Mouse (Mus musculus) lung, embryonic 14.5 days (tissue): ENCODE data around the gene Gm44503. TPM values are rescaled to one million over a fixed set of nuclear protein-coding genes. Genes with fewer than 3 reads are reported as not detected.

Experiments used
- ATAC-seq: fragments of 200-750 bp; cut with Nextera tagmentation; 2 replicates; pipeline ENCODE4 v1.8.0; 2017; ENCODE audit warnings: mild to moderate bottlenecking, moderate TSS enrichment, moderate library complexity; ENCODE audit not compliant: insufficient read depth
- DNase-seq: peaks from one replicate; pipeline ENCODE4 v3.0.0-alpha.2; 2015
- H3K27ac ChIP-seq: fragments of 300-500 bp; sonication (generic); 2 replicates; pipeline ENCODE4 v1.5.1; 2014; ENCODE audit warnings: low read depth, mild to moderate bottlenecking, moderate library complexity
- H3K27me3 ChIP-seq: fragments of 300-500 bp; sonication (generic); 2 replicates; pipeline ENCODE4 v1.6.1; 2014; ENCODE audit warnings: low read length, control low read depth; ENCODE audit not compliant: insufficient read depth
- H3K36me3 ChIP-seq: fragments of 300-500 bp; sonication (generic); 2 replicates; pipeline ENCODE4 v1.6.1; 2014; ENCODE audit warnings: control low read depth; ENCODE audit not compliant: insufficient read depth
- H3K4me1 ChIP-seq: fragments of 300-500 bp; sonication (generic); 2 replicates; pipeline ENCODE4 v1.6.1; 2014; ENCODE audit warnings: antibody characterized with exemption, control low read depth; ENCODE audit not compliant: insufficient read depth
- H3K4me2 ChIP-seq: fragments of 300-500 bp; sonication (generic); 2 replicates; pipeline ENCODE4 v1.6.1; 2014; ENCODE audit warnings: mild to moderate bottlenecking
- H3K4me3 ChIP-seq: fragments of 300-500 bp; sonication (generic); 2 replicates; pipeline ENCODE4 v1.5.1; 2014; ENCODE audit warnings: low read depth, low read length
- H3K9ac ChIP-seq: fragments of 300-500 bp; sonication (generic); 2 replicates; pipeline ENCODE4 v1.6.1; 2014
- H3K9me3 ChIP-seq: fragments of 300-500 bp; sonication (generic); 2 replicates; pipeline ENCODE4 v1.6.1; 2016; ENCODE audit warnings: low read depth, low read length, control low read depth
- CTCF ChIP-seq: IDR thresholded peaks from 2 replicates; pipeline ENCODE4 v1.5.1; 2016; ENCODE audit warnings: antibody characterized with exemption, low read depth
- WGBS: fragments of 180-500 bp; shearing (Covaris S2); extraction: QIAGEN DNeasy Blood & Tissue Kit; methylation state at CpG from one replicate; pipeline ENCODE4 v1.1.7; 2014; 5-methylcytosine and 5-hydroxymethylcytosine counted together
- polyA plus RNA-seq: library from polyadenylated mRNA; unstranded; fragments of >200 nt; fragmentation: Nextera tagmentation; extraction: Ambion mirVana; gene quantifications from 2 replicates; pipeline ENCODE4 v1.2.1, GENCODE M21; 2014

The Gm44503 gene
- polyA plus RNA-seq, 1 experiment from 2014 or later: not detected

GRCm38 (mm10) chr9:72925935-72926258 lies 32.8 kb upstream of the Gm44503 start:
- H3K27me3 ChIP-seq: no peaks in the 10 kb centered on the region
- peaks cover 6% of the 10 kb centered on the region; the same call in 1 of the 2 replicates for H3K4me1 ChIP-seq
- no peaks in the 10 kb centered on the region for H3K36me3 ChIP-seq
- peak overlapping the region; percentile 87 for H3K27ac ChIP-seq
- no peak for TF ChIP-seq CTCF
- H3K9me3 ChIP-seq: no peaks in the 10 kb centered on the region
- DNase-seq (no peak), ATAC-seq (peak; percentile 62)
- H3K4me3 ChIP-seq: peak overlapping the region; percentile 72
- peak overlapping the region; percentile 93 for H3K9ac ChIP-seq
- under 1% methylated on average over 20 of the region's 20 CpGs for WGBS
- peak overlapping the region; percentile 78 for H3K4me2 ChIP-seq

- WGBS: 82% methylated on average over 13 of the region's 13 CpGs
- Histone ChIP-seq H3K4me2 (no peak overlapping the region), H3K9ac (no peak overlapping the region), H3K4me1 (peaks cover 5% of the 10 kb centered on the region; the same call in 1 of the 2 replicates), H3K4me3 (no peak overlapping the region), H3K36me3 (no peaks in the 10 kb centered on the region), H3K27ac (no peak overlapping the region), H3K9me3 (no peaks in the 10 kb centered on the region), H3K27me3 (no peaks in the 10 kb centered on the region)
- DNase-seq: no peak
- TF ChIP-seq CTCF: no peak
- ATAC-seq: no peak
These were observed 27.4 kb upstream of the Gm44503 start for GRCm38 (mm10) chr9:72931166-72931790.

GRCm38 (mm10) chr9:72935309-72935708 lies 23.3 kb upstream of the Gm44503 start:
- H3K4me1 ChIP-seq: no peaks in the 10 kb centered on the region
- H3K27ac ChIP-seq: no peak overlapping the region
- no peak overlapping the region for H3K4me3 ChIP-seq
- 89% methylated on average over 4 of the region's 4 CpGs for WGBS
- no peak overlapping the region for H3K4me2 ChIP-seq
- H3K36me3 ChIP-seq: no peaks in the 10 kb centered on the region
- no peaks in the 10 kb centered on the region for H3K27me3 ChIP-seq
- DNase-seq (no peak), ATAC-seq (no peak)
- TF ChIP-seq CTCF: no peak
- no peaks in the 10 kb centered on the region for H3K9me3 ChIP-seq
- H3K9ac ChIP-seq: no peak overlapping the region

GRCm38 (mm10) chr9:72936301-72936700 lies 22.4 kb upstream of the Gm44503 start:
- Histone ChIP-seq H3K4me3 (no peak overlapping the region), H3K4me2 (no peak overlapping the region), H3K4me1 (no peaks in the 10 kb centered on the region), H3K27me3 (no peaks in the 10 kb centered on the region), H3K27ac (no peak overlapping the region), H3K36me3 (no peaks in the 10 kb centered on the region), H3K9ac (no peak overlapping the region), H3K9me3 (no peaks in the 10 kb centered on the region)
- 70% methylated on average over 2 of the region's 2 CpGs for WGBS
- ATAC-seq (no peak), DNase-seq (no peak)
- TF ChIP-seq CTCF: no peak

GRCm38 (mm10) chr9:72943424-72943823 lies 15.2 kb upstream of the Gm44503 start:
- Histone ChIP-seq H3K4me2 (no peak overlapping the region), H3K9me3 (no peaks in the 10 kb centered on the region), H3K36me3 (peaks cover 15% of the 10 kb centered on the region), H3K27ac (no peak overlapping the region), H3K27me3 (no peaks in the 10 kb centered on the region), H3K4me1 (no peaks in the 10 kb centered on the region), H3K9ac (no peak overlapping the region), H3K4me3 (no peak overlapping the region)
- no peak for DNase-seq
- WGBS: 60% methylated on average over 3 of the region's 3 CpGs
- TF ChIP-seq CTCF: peak; percentile 44
- ATAC-seq: no peak

GRCm38 (mm10) chr9:72944286-72944685 lies 14.4 kb upstream of the Gm44503 start:
- no peaks in the 10 kb centered on the region for H3K4me1 ChIP-seq
- no peaks in the 10 kb centered on the region for H3K27me3 ChIP-seq
- H3K4me2 ChIP-seq: no peak overlapping the region
- no peak for DNase-seq
- ATAC-seq: no peak
- WGBS: 88% methylated on average over 13 of the region's 13 CpGs
- no peak for TF ChIP-seq CTCF
- H3K9me3 ChIP-seq: no peaks in the 10 kb centered on the region
- no peak overlapping the region for H3K9ac ChIP-seq
- H3K36me3 ChIP-seq: peaks cover 15% of the 10 kb centered on the region
- H3K27ac ChIP-seq: no peak overlapping the region
- no peak overlapping the region for H3K4me3 ChIP-seq

- H3K36me3 ChIP-seq: peaks cover 15% of the 10 kb centered on the region
- H3K9me3 ChIP-seq: no peaks in the 10 kb centered on the region
- 91% methylated on average over 1 of the region's 1 CpGs for WGBS
- ATAC-seq (no peak), DNase-seq (no peak)
- no peak overlapping the region for H3K4me2 ChIP-seq
- H3K4me3 ChIP-seq: no peak overlapping the region
- TF ChIP-seq CTCF: 0 out of 2 replicates have a peak, but pooled peaks have one; percentile 29
- H3K27ac ChIP-seq: no peak overlapping the region
- H3K9ac ChIP-seq: no peak overlapping the region
- H3K4me1 ChIP-seq: no peaks in the 10 kb centered on the region
- no peaks in the 10 kb centered on the region for H3K27me3 ChIP-seq
These were observed 11.6 kb upstream of the Gm44503 start for GRCm38 (mm10) chr9:72947010-72947409.
